Mouse (Mus musculus): ENCODE measurements at regions not wholly inside any gene's neighbourhood (a gene's known extent, or its start where the extent isn't known, plus 50 kb on each side); places are given as distances from the start of the nearest gene placed in this dataset.

GRCm38 (mm10) chr9:84295891-84296290, 370.9 kb downstream of the Bckdhb start:
- DNase-seq (ENCODE audit: low spot score), result no peak

DNA sequence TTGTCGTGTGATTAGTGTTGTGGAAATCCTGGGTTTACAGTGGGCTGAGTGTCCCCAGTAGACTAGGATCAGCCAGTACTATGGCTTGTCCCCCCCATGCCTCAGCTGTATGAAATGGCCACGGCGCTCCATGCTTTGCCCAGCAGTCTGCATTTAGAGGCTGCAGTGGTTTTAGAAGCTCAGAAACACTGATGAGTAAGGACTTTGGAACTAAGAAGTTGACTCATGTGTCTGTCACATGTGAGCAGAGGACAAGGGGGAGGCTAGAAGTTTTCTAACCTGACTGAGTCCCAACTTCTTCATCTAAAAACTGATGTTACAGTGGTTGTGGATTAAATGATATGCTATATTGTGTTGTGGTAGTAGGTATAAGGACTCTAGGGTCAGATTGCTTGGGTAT, 371.5 kb downstream of the Bckdhb start:
- no peak for DNase-seq (ENCODE audit: low spot score)

DNA sequence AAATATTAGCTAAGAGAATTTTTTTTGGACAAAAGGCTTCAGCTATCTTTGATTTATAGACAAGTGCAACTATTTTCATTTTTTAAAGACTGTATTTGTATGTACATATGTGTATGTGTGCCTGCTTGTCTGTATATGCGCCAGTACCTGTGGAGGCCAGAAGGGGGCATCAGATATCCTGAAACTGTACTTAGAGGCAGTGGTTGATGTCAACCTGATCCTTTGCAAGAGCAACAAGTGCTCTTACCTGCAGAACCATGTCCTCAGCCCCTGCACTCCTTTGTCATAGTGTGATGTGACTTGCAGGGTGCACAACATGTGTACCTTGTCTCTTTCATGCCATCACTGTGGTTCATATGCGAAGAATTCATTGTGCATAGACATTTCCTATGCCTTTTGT, 379.5 kb downstream of the Bckdhb start:
- no peak for DNase-seq (ENCODE audit: low spot score)

- no peak for DNase-seq (ENCODE audit: low spot score)
Measured at GRCm38 (mm10) chr9:84318811-84319210, 393.9 kb downstream of the Bckdhb start.

GRCm38 (mm10) chr9:84319338-84319737, 394.4 kb downstream of the Bckdhb start:
- DNase-seq (ENCODE audit: low spot score), result no peak

- peak; percentile 68 for DNase-seq (ENCODE audit: low spot score)
Measured at GRCm38 (mm10) chr9:84323145-84323544, 398.2 kb downstream of the Bckdhb start.

DNA sequence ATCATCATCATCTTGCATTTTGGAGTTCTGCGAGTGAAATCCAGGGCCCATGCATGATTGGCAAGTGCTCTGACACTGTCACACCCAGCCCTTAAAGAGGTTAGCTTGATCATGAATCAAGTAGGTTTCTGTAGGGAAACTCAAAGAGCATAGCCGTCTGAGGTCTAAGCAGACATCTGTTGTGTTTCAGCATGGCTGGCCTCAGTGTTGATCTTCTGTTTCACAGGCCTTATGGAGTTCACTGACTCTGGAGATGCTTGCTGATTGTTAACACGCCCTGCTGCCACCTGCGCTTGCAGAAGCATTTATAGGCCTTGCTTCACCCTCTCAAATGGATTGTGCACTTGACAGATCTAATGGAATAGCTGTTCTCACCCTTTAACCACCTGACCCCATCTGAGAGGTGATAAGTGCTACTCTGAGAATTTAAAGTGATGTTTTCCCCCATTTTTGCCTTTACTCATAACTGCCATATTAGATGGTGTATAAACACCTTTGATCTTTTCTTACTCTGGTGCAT, 406.2 kb downstream of the Bckdhb start:
- no peak for DNase-seq (ENCODE audit: low spot score)

DNA sequence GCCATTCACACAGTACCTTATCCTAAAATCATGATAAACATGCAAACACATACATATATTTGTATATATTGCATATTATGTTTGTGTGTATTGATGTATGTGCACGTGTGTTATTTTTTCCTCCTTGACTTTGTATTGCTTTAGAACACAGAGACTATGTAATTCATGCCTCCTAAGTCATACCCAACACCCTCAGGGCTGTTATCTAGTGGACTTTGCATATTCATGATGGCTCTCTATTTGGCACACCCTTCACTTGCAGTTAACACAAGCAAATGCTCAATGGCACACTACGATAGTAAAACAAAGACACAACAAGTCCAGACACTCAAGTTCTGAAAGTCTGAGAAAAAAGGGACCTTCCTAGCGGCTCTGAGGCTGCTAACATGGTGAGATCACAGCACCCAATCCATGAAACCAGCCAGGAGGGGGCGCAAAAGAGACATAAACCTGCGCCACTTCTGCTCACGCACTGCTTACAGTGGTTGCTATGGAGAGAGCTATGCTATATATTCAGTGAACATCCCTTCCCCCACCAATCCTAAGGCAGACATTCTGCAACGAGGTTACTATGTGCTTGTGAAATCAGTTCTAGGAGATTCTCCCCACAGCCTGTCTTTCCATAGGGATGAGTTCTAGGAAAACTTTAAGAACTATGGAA, 418.6 kb downstream of the Bckdhb start:
- peak; percentile 22 for DNase-seq (ENCODE audit: low spot score)

DNA sequence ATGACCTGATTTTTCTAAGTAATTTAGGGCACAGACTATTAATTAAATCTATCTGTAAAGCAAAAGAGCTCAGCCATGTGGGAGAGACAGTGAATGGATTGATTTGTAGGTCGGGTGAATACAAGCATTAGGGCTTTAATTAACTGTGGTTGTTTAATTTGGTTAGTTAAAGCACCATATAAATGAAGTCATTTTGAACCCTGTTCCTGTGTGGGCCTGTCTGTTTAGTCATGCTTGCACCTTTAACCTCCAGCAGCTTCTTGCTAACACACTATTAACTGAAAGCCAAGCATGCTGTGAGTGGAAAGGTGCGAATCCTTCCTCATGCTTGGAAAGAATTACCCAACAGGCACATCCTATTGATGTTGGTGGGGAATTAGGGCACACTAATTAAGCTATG, 425.3 kb downstream of the Bckdhb start:
- no peak for DNase-seq (ENCODE audit: low spot score)

GRCm38 (mm10) chr9:84354409-84354808, 429.5 kb downstream of the Bckdhb start:
- DNase-seq (ENCODE audit: low spot score), result no peak

GRCm38 (mm10) chr9:84356167-84356566, 431.2 kb downstream of the Bckdhb start:
- DNase-seq (ENCODE audit: low spot score), result no peak

DNA sequence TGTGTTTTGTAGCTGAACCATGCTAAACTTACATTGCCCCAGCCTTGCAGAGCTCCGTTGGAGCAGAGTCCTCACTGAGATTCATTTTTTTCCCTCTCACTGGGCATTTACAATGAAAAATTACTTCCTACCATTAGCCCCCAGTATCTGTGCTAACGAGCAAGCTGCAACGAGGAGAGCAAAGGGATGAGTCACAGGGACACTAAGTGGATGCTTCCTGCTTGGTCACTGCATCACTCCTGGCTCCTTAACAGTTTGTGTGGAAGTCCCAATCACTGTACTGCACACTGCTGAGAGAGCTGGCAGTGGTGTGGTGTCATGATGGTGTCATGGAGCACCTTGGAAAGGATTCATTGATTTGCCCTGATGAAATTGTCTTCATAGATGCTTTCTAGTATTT, 434.9 kb downstream of the Bckdhb start:
- DNase-seq (ENCODE audit: low spot score), result no peak

DNA sequence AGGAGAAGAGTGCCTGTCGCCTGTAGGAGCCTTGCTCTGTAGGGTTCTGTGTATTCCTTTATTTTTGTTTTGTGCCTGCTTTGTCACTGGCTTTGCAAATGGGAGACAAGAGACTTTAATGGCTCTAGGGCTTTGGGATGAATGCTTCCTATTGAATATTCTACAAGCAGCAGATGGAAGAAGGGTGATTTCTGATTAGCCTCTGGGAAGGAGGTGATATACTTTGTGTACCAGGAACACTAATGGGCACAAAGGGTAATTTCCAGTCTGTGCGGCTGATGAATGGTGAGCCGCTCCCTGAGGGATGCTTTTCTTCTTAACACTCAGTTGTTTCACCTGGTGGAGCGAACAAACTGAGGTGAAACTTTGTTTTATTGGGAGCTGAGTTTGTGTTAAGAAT, 435.5 kb downstream of the Bckdhb start:
- DNase-seq (ENCODE audit: low spot score), result no peak

GRCm38 (mm10) chr9:84363478-84363877, 438.5 kb downstream of the Bckdhb start:
- DNase-seq (ENCODE audit: low spot score), result no peak

DNA sequence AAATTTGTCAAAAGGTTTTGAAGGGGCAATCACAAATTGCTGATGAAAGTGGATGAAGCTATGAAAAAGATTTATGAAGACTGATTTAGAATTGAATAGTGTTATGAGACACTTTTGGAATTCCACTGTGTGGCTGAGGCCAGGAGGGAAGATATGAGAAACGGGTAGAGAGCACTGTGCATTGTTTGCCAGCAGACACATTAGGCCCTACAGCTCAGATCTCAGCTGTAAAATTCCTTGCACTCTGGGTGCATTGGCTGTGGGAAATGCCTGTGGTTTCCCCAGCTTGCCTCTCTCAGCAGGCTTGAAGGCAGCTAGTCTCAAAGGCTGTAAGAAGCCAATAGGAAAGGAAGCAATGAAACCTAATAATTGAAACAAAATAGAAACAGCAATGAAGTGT, 444.3 kb downstream of the Bckdhb start:
- peak; percentile 13 for DNase-seq (ENCODE audit: low spot score)

DNA sequence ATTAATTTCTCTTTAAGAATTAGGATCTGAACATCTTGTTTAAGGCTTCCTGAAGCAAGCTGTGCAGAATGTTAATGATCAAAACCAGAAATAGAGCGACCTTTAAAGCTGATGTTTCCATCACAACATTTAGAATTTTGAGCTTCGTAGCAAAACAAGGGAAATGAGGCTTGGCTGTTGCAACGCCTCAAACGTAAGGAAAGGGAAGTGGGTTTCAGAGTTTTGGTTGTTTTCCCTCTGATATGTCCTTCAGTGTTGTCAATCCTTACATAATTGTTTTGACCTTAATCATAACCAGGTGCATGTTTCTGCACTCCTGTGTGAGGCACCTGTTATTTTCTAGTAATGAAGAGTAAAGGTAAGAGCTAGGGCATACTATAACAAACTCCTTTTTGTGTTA, 445.3 kb downstream of the Bckdhb start:
- DNase-seq (ENCODE audit: low spot score), result no peak

- no peak for DNase-seq (ENCODE audit: low spot score)
Measured at GRCm38 (mm10) chr9:84375746-84376145, 450.8 kb downstream of the Bckdhb start.

- no peak for DNase-seq (ENCODE audit: low spot score)
Measured at GRCm38 (mm10) chr9:84376621-84377020, 451.7 kb downstream of the Bckdhb start.

DNA sequence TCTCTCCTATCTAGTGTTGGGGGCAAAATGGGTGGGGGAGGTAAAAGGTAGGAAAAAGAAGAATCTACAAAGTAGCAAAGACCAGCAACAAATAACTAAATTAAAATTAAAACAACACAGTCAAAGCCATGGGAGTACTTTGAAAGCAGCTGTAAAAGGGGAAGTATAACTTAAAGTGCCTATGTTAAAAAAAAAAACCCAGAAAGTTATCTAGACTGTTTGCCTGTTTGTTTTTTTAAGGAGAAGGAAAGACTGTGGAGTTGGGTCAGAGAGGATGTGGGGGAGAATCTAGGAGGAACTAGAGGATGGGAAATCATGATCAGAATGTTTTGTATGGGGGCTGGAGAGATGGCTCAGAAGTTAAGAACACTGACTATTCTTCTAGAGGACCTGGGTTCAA, 457.0 kb downstream of the Bckdhb start:
- no peak for DNase-seq (ENCODE audit: low spot score)

DNA sequence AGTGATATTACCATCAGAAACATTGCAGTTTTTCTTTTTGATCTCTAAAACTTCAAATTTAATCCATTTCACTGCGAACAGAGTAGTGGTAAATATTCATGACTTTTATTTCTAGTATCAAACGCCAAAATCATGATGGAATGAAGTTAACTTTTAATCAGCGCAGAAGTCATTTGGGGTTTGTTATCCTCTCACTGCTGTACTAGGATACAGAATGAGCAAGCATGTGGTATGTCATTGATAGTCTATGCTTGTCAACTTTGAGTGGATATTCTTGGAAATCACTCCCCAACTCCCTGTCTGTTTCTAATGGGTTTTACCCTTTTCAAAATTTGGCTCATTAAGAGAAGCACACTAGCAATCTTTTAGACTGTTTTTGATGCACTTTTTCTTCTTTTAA, 464.9 kb downstream of the Bckdhb start:
- DNase-seq (ENCODE audit: low spot score), result no peak

- peak; percentile 80 for DNase-seq (ENCODE audit: low spot score)
Measured at GRCm38 (mm10) chr9:84394536-84395314, 469.8 kb downstream of the Bckdhb start.

- no peak for DNase-seq (ENCODE audit: low spot score)
Measured at GRCm38 (mm10) chr9:84399481-84399880, 474.5 kb downstream of the Bckdhb start.
